In genomic region chr5:123326006-123326750, GRCm38 (mm10) we compare ENCODE assay signal across 8 mouse cellular contexts. TPM values are rescaled to one million over a fixed set of nuclear protein-coding genes. Genes with fewer than 3 reads are reported as not detected.
A peak's percentile ranks its signal among the peaks of the same experiment; 100 is the strongest.
DNase-seq lines count a peak whose midpoint lies in the region; ATAC-seq and TF ChIP-seq lines count a peak whose summit lies in the region.

No protein-coding gene starts in this region.

- WGBS in limb, embryonic 13.5 days: 60% methylated on average over 15 of the region's 15 CpGs
- WGBS in limb, embryonic 10.5 days: 86% methylated on average over 15 of the region's 15 CpGs
- 45% methylated on average over 15 of the region's 15 CpGs for WGBS in kidney, adult 2 months

- H3K27ac ChIP-seq in limb, embryonic 13.5 days: peak overlapping the region; percentile 49; the same call in 1 of the 2 replicates
- no peak overlapping the region for H3K27ac ChIP-seq in limb, embryonic 10.5 days
- peak overlapping the region; percentile 93 for H3K27ac ChIP-seq in kidney, adult 2 months (ENCODE audit: insufficient read depth, low read depth, low read length)

- TF ChIP-seq CTCF in kidney, adult 2 months (conservative IDR thresholded peaks at IDR 0.05; ENCODE audit: insufficient read depth, insufficient read length, low read depth, low read length): no peak

- H3K36me3 ChIP-seq in limb, embryonic 13.5 days: no peaks in the 10 kb centered on the region
- H3K36me3 ChIP-seq in limb, embryonic 10.5 days: no peaks in the 10 kb centered on the region
- H3K36me3 ChIP-seq in kidney, adult 2 months (ENCODE audit: control insufficient read depth, insufficient read depth, low read length): no peaks in the 10 kb centered on the region

- no peaks in the 10 kb centered on the region for H3K27me3 ChIP-seq in limb, embryonic 13.5 days
- H3K27me3 ChIP-seq in limb, embryonic 10.5 days (ENCODE audit: low read depth, poor library complexity, severe bottlenecking): no peaks in the 10 kb centered on the region
- H3K27me3 ChIP-seq in kidney, adult 2 months (replicated peaks; ENCODE audit: control insufficient read depth, insufficient read depth, low read length): no peaks in the 10 kb centered on the region

- H3K9me3 ChIP-seq in limb, embryonic 13.5 days: no peaks in the 10 kb centered on the region
- H3K9me3 ChIP-seq in limb, embryonic 10.5 days (replicated peaks): no peaks in the 10 kb centered on the region

- TF ChIP-seq POLR2A in kidney, adult 2 months (IDR thresholded peaks at IDR 0.05; ENCODE audit: low read depth, low read length): no peak

- no peak overlapping the region for H3K4me2 ChIP-seq in limb, embryonic 13.5 days (replicated peaks)

- no peak for ATAC-seq in limb, embryonic 13.5 days (ENCODE audit: low FRiP score, low read depth)

- H3K4me1 ChIP-seq in limb, embryonic 13.5 days: peaks cover 18% of the 10 kb centered on the region
- H3K4me1 ChIP-seq in limb, embryonic 10.5 days: peaks cover 12% of the 10 kb centered on the region; the same call in 1 of the 2 replicates
- peaks cover 17% of the 10 kb centered on the region for H3K4me1 ChIP-seq in kidney, adult 2 months (ENCODE audit: control insufficient read depth, insufficient read depth, low read length)

- H3K4me3 ChIP-seq in limb, embryonic 13.5 days: no peak overlapping the region
- H3K4me3 ChIP-seq in limb, embryonic 10.5 days: no peak overlapping the region
- H3K4me3 ChIP-seq in kidney, adult 2 months (ENCODE audit: insufficient read depth, low read depth, low read length): no peak overlapping the region

- no peak overlapping the region for H3K9ac ChIP-seq in limb, embryonic 13.5 days

- DNase-seq in limb, embryonic 10.5 days (ENCODE audit: low spot score): no peak
- peak; percentile 68 for DNase-seq in fibroblast of lung, adult 2 months (ENCODE audit: low read depth)
- peak; percentile 91 for DNase-seq in kidney, adult 2 months
- peak; percentile 35 to 60 for DNase-seq in right cerebral cortex, postnatal 10 days (ENCODE audit: low spot score in 2 of 2)
- no peak for DNase-seq in thymus, postnatal 0 days (ENCODE audit: low spot score)
- no peak for DNase-seq in urinary bladder, adult 2 months (ENCODE audit: low spot score)
- no peak for DNase-seq in layer of hippocampus, postnatal 36 days

RNA-seq across cellular contexts. Expression of gene Bcl7a, which starts 17.5 kb away (rescaled TPM):
- 31.2 and 33.1 TPM in 2 replicates for polyA plus RNA-seq in limb, embryonic 13.5 days (2015; fragmentation: Nextera tagmentation; extraction: Ambion mirVana)
- polyA plus RNA-seq in limb, embryonic 10.5 days (2016; fragmentation: Nextera tagmentation; extraction: Ambion mirVana): 35.8 and 38.8 TPM in 2 replicates
- polyA plus RNA-seq in kidney, adult 2 months (2012; rRNA removed): 23.4 and 25.4 TPM in 2 replicates
- polyA plus RNA-seq in thymus, postnatal 0 days (2015; fragmentation: Nextera tagmentation; extraction: Ambion mirVana): 17.6 and 21.5 TPM in 2 replicates
- 10.5 and 14.8 TPM in 2 replicates for polyA plus RNA-seq in urinary bladder, adult 2 months (2012; rRNA removed)
- 10 to 100 TPM; 61.7 to 66.0 TPM for total RNA-seq in layer of hippocampus, postnatal 36 days (2021)

Comparison
In these comparisons a context has a peak if more than half of its experiments do, and no peak if none do; other contexts are left out.
1. DNase-seq: peak in fibroblast of lung, adult 2 months (single experiment), kidney, adult 2 months (single experiment) and right cerebral cortex, postnatal 10 days (2 of 2); none in limb, embryonic 10.5 days (single experiment), thymus, postnatal 0 days (single experiment), urinary bladder, adult 2 months (single experiment) and layer of hippocampus, postnatal 36 days (0 of 2).